Mouse (Mus musculus): ENCODE results near the gene Slc39a12. TPM values are rescaled to one million over a fixed set of nuclear protein-coding genes. Genes with fewer than 3 reads are reported as not detected.

Slc39a12 gene
- total RNA-seq, 1 experiment from 2014 or later = not detected

Other genes starting within 250 kb of the Slc39a12 start
- not detected in 2 replicates for gene Tmem236, start 213.8 kb upstream of the Slc39a12 start, total RNA-seq (2017)
- gene Mrc1, start 158.9 kb upstream of the Slc39a12 start, total RNA-seq (2017) = 1.6 TPM in 1 of 2 replicates, not detected in the other
- gene Cacnb2, start 214.8 kb downstream of the Slc39a12 start, total RNA-seq (2017) = 8.5 and 9.4 TPM in 2 replicates

Data from common myeloid progenitor, adult 5-6 weeks (primary cell).